Mouse (Mus musculus) kidney, postnatal 0 days (tissue): ENCODE data around the gene Esr2. TPM values are rescaled to one million over a fixed set of nuclear protein-coding genes. Genes with fewer than 3 reads are reported as not detected.

Experiments used
- ATAC-seq: fragments of 200-750 bp; cut with Nextera tagmentation; replicated peaks from 2 replicates; pipeline ENCODE4 v1.8.0; 2017; ENCODE audit warnings: low read depth, moderate number of reproducible peaks, moderate TSS enrichment, moderate library complexity; ENCODE audit not compliant: low FRiP score
- DNase-seq: peaks from one replicate; pipeline ENCODE4 v3.0.0-alpha.2; 2016; ENCODE audit warnings: low spot score
- H3K27ac ChIP-seq: fragments of 300-500 bp; sonication (generic); 2 replicates; pipeline ENCODE4 v1.5.1; 2014; ENCODE audit warnings: mild to moderate bottlenecking
- H3K27me3 ChIP-seq: fragments of 300-500 bp; sonication (generic); 2 replicates; pipeline ENCODE4 v1.6.1; 2014; ENCODE audit warnings: low read length, mixed read lengths; ENCODE audit not compliant: insufficient read depth
- H3K36me3 ChIP-seq: fragments of 300-500 bp; sonication (generic); 2 replicates; pipeline ENCODE4 v1.6.1; 2014; ENCODE audit warnings: low read length, mixed read lengths; ENCODE audit not compliant: insufficient read depth
- H3K4me1 ChIP-seq: fragments of 300-500 bp; sonication (generic); replicated peaks from 2 replicates; pipeline ENCODE4 v1.6.1; 2014; ENCODE audit warnings: antibody characterized with exemption, low read length, mixed read lengths; ENCODE audit not compliant: insufficient read depth
- H3K4me2 ChIP-seq: fragments of 300-500 bp; sonication (generic); 2 replicates; pipeline ENCODE4 v1.6.1; 2014; ENCODE audit warnings: mild to moderate bottlenecking, low read length, moderate library complexity, mixed read lengths
- H3K4me3 ChIP-seq: fragments of 300-500 bp; sonication (generic); replicated peaks from 2 replicates; pipeline ENCODE4 v1.5.1; 2014; ENCODE audit warnings: low read depth, low read length
- H3K9ac ChIP-seq: fragments of 300-500 bp; sonication (generic); 2 replicates; pipeline ENCODE4 v1.6.1; 2014; ENCODE audit warnings: low read depth, low read length
- H3K9me3 ChIP-seq: fragments of 300-500 bp; sonication (generic); replicated peaks from 2 replicates; pipeline ENCODE4 v1.6.1; 2016; ENCODE audit warnings: low read length, inconsistent platforms, mixed read lengths
- CTCF ChIP-seq: IDR thresholded peaks from 2 replicates; pipeline ENCODE4 v1.5.1; 2016; ENCODE audit warnings: antibody characterized with exemption, low read depth, mild to moderate bottlenecking, moderate library complexity
- WGBS: fragments of 180-500 bp; shearing (Covaris S2); extraction: QIAGEN DNeasy Blood & Tissue Kit; methylation state at CpG from one replicate; pipeline ENCODE4 v1.1.7; 2014; 5-methylcytosine and 5-hydroxymethylcytosine counted together
- polyA plus RNA-seq: library from polyadenylated mRNA; unstranded; fragments of >200 nt; fragmentation: Nextera tagmentation; extraction: Ambion mirVana; gene quantifications from 2 replicates; pipeline ENCODE4 v1.2.1, GENCODE M21; 2015

Gene Esr2
- polyA plus RNA-seq, 1 experiment from 2014 or later = 0.75 TPM

GRCm38 (mm10) chr12:76186473-76186872 is 9.4 kb upstream of the Esr2 start:
- no peaks in the 10 kb centered on the region for H3K9me3 ChIP-seq
- H3K4me3 ChIP-seq = no peak overlapping the region
- H3K27me3 ChIP-seq = no peaks in the 10 kb centered on the region
- H3K36me3 ChIP-seq = no peaks in the 10 kb centered on the region
- no peak for TF ChIP-seq CTCF
- no peak overlapping the region for H3K9ac ChIP-seq
- DNase-seq = no peak
- no peaks in the 10 kb centered on the region for H3K4me1 ChIP-seq
- WGBS = 97% methylated on average over 1 of the region's 1 CpGs
- ATAC-seq = no peak
- no peak overlapping the region for H3K4me2 ChIP-seq
- no peak overlapping the region for H3K27ac ChIP-seq

GRCm38 (mm10) chr12:76185167-76185816 is 8.2 kb upstream of the Esr2 start:
- ATAC-seq (no peak), DNase-seq (no peak)
- H3K4me3 ChIP-seq = no peak overlapping the region
- no peaks in the 10 kb centered on the region for H3K27me3 ChIP-seq
- H3K36me3 ChIP-seq = no peaks in the 10 kb centered on the region
- no peaks in the 10 kb centered on the region for H3K4me1 ChIP-seq
- TF ChIP-seq CTCF = no peak
- no peak overlapping the region for H3K27ac ChIP-seq
- H3K4me2 ChIP-seq = no peak overlapping the region
- no peaks in the 10 kb centered on the region for H3K9me3 ChIP-seq
- 42% methylated on average over 10 of the region's 10 CpGs for WGBS
- no peak overlapping the region for H3K9ac ChIP-seq

GRCm38 (mm10) chr12:76184271-76184670 is 7.2 kb upstream of the Esr2 start:
- no peaks in the 10 kb centered on the region for H3K4me1 ChIP-seq
- no peaks in the 10 kb centered on the region for H3K36me3 ChIP-seq
- TF ChIP-seq CTCF = no peak
- H3K27me3 ChIP-seq = no peaks in the 10 kb centered on the region
- no peak overlapping the region for H3K4me3 ChIP-seq
- no peak overlapping the region for H3K9ac ChIP-seq
- DNase-seq (no peak), ATAC-seq (no peak)
- no peak overlapping the region for H3K27ac ChIP-seq
- H3K9me3 ChIP-seq = no peaks in the 10 kb centered on the region
- 50% methylated on average over 6 of the region's 6 CpGs for WGBS
- no peak overlapping the region for H3K4me2 ChIP-seq

DNA sequence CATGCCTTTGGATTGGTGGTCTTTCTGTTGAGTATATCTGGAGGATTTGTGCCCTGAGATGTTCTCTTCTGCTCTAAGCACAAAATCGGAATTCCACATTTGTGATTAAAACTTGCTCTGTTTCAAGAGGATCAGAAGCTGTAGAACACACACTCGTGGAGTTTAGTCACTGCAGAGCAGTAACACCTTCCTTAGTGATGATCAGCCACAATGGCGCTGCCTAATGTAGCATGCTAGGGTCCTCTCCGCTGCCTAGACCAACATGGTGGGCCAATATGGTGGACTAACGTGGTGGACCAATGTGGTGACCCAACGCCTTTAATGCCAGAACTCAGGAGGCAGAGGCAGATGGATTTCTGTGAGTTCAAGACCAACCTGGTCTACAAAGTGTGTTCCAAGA is 5.8 kb upstream of the Esr2 start:
- ATAC-seq (no peak), DNase-seq (no peak)
- H3K9me3 ChIP-seq = no peaks in the 10 kb centered on the region
- H3K4me2 ChIP-seq = no peak overlapping the region
- no peaks in the 10 kb centered on the region for H3K27me3 ChIP-seq
- WGBS = 88% methylated on average over 6 of the region's 6 CpGs
- no peak overlapping the region for H3K4me3 ChIP-seq
- no peaks in the 10 kb centered on the region for H3K36me3 ChIP-seq
- no peak for TF ChIP-seq CTCF
- no peaks in the 10 kb centered on the region for H3K4me1 ChIP-seq
- H3K27ac ChIP-seq = no peak overlapping the region
- no peak overlapping the region for H3K9ac ChIP-seq

DNA sequence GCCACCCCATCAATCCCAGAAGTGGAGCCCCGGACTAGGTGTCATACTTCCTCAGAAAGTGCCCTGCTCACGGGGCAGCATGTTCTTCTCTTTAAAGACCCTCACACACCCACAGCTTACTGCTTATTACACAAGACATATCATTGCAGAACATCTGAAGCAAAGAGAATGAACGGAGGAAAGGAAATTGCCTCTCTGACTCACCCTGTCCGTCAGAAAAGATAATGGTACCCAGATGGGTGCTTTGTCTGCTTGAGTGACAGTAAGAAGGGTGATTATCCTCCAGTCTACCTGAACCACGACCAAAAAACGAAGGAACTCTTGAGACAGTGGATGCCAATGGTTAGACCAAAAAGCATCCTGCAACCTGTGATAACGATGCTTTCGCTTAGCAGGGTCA is 4.4 kb upstream of the Esr2 start:
- 70% methylated on average over 8 of the region's 8 CpGs for WGBS
- Histone ChIP-seq H3K9me3 (no peaks in the 10 kb centered on the region), H3K9ac (no peak overlapping the region), H3K4me2 (no peak overlapping the region), H3K27ac (no peak overlapping the region), H3K36me3 (no peaks in the 10 kb centered on the region), H3K27me3 (no peaks in the 10 kb centered on the region), H3K4me3 (no peak overlapping the region), H3K4me1 (peaks cover 7% of the 10 kb centered on the region; the same call in 1 of the 2 replicates)
- DNase-seq (no peak), ATAC-seq (no peak)
- no peak for TF ChIP-seq CTCF

DNA sequence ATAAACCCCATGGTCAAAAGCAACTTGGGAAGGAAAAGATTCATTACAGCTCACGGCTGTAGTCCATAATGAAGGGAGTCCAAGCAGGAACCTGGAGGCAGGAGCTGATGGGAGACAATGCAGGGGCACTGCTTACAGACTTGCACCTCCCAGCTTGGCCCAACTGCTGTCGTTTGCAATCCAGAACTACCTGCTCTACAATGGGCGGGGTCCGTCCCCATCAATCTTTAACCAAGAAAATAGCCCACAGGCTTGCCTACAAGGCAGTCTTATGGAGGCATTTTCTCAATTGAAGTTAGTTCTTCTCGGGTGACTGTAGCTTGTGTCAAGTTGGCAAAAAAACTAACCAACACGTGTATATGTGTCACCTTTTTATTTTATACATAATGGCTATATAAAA is 3.4 kb upstream of the Esr2 start:
- Histone ChIP-seq H3K4me3 (no peak overlapping the region), H3K9ac (no peak overlapping the region), H3K36me3 (no peaks in the 10 kb centered on the region), H3K27ac (no peak overlapping the region), H3K27me3 (no peaks in the 10 kb centered on the region), H3K4me1 (peaks cover 7% of the 10 kb centered on the region; the same call in 1 of the 2 replicates), H3K9me3 (no peaks in the 10 kb centered on the region), H3K4me2 (no peak overlapping the region)
- 58% methylated on average over 6 of the region's 6 CpGs for WGBS
- DNase-seq (no peak), ATAC-seq (no peak)
- TF ChIP-seq CTCF = no peak

DNA sequence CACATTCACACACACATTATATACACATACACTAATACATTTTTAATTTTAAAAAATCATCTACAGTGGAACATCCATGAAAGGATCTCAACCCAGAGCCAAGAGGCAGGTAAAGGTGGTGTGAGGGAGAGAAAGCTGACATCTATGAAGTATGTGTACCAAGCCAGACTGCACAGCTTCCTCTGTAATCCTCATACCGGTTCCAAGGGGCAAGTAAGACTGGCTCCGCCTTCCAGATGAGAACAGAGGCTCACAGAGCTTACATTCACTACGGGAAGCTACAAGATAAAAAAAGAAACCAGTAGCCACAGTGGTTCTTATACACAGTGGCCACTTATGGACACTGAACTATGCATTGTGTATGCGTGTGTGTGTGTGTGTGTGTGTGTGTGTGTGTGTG is 2.5 kb upstream of the Esr2 start:
- Histone ChIP-seq H3K27me3 (no peaks in the 10 kb centered on the region), H3K36me3 (no peaks in the 10 kb centered on the region), H3K27ac (no peak overlapping the region), H3K4me3 (no peak overlapping the region), H3K4me2 (no peak overlapping the region), H3K4me1 (peaks cover 7% of the 10 kb centered on the region; the same call in 1 of the 2 replicates), H3K9ac (no peak overlapping the region), H3K9me3 (no peaks in the 10 kb centered on the region)
- 56% methylated on average over 4 of the region's 4 CpGs for WGBS
- TF ChIP-seq CTCF = no peak
- no peak for DNase-seq
- no peak for ATAC-seq
